Mouse (Mus musculus): ENCODE data around the gene Serpina1c.
"Not testable (repeated sequence)": the region's sequence is repeated elsewhere in the genome, so short reads cannot be mapped to it uniquely, and the experiment has no call there.

Serpina1c gene

GRCm38 (mm10) chr12:103904837-103905340, at the start of gene Serpina1c:
TSS of gene Serpina1c (minus strand) at chr12:103904887.
- DNase-seq = not testable (repeated sequence)

- DNase-seq = not testable (repeated sequence)
These were observed 48.3 kb upstream of the Serpina1c start for GRCm38 (mm10) chr12:103952972-103953371.

- DNase-seq = no peak
These were observed 41.6 kb upstream of the Serpina1c start for GRCm38 (mm10) chr12:103946243-103946642.

- not testable (repeated sequence) for DNase-seq
These were observed 4.5 kb upstream of the Serpina1c start for GRCm38 (mm10) chr12:103909181-103909580.

GRCm38 (mm10) chr12:103907746-103908145, 3.1 kb upstream of the Serpina1c start:
- not testable (repeated sequence) for DNase-seq

GRCm38 (mm10) chr12:103901929-103902328, 2.8 kb downstream of the Serpina1c start:
- not testable (repeated sequence) for DNase-seq

- not testable (repeated sequence) for DNase-seq
These were observed 37.8 kb downstream of the Serpina1c start for GRCm38 (mm10) chr12:103866873-103867272.

- not testable (repeated sequence) for DNase-seq
These were observed 41.3 kb downstream of the Serpina1c start, which contains the start of gene Serpina1a for GRCm38 (mm10) chr12:103863101-103863974. TSS of gene Serpina1a (minus strand) at chr12:103863562.

GRCm38 (mm10) chr12:103860976-103861375, 43.7 kb downstream of the Serpina1c start:
- no peak for DNase-seq

- not testable (repeated sequence) for DNase-seq
These were observed 44.1 kb downstream of the Serpina1c start for GRCm38 (mm10) chr12:103860571-103860970.

GRCm38 (mm10) chr12:103859584-103859983, 45.1 kb downstream of the Serpina1c start:
- DNase-seq = not testable (repeated sequence)

GRCm38 (mm10) chr12:103853032-103853431, 51.7 kb downstream of the Serpina1c start:
- not testable (repeated sequence) for DNase-seq

Data from cerebellum, adult 18-20 months (tissue).